ENCODE assay signal across 8 mouse cellular contexts in genomic region chr17:64331898-64332769, GRCm38 (mm10). TPM values are rescaled to one million over a fixed set of nuclear protein-coding genes. Genes with fewer than 3 reads are reported as not detected.
A peak's percentile ranks its signal among the peaks of the same experiment; 100 is the strongest.
DNase-seq lines count a peak whose midpoint lies in the region; ATAC-seq and TF ChIP-seq lines count a peak whose summit lies in the region.

Gene Pja2, minus strand, starts transcription at chr17:64331916.

- 0 out of 2 replicates have a peak, but pooled peaks cover 2% of the 10 kb centered on the region for H3K36me3 ChIP-seq in embryonic facial prominence, embryonic 15.5 days
- no peaks in the 10 kb centered on the region for H3K36me3 ChIP-seq in limb, embryonic 14.5 days (ENCODE audit: control insufficient read depth, insufficient read depth, low read length)
- no peaks in the 10 kb centered on the region for H3K36me3 ChIP-seq in midbrain, postnatal 0 days (ENCODE audit: insufficient read depth, low read length)

- no peaks in the 10 kb centered on the region for H3K4me1 ChIP-seq in bone marrow, adult 2 months (ENCODE audit: control insufficient read depth, insufficient read depth, low read length)
- peaks cover 11% of the 10 kb centered on the region; the same call in 1 of the 2 replicates for H3K4me1 ChIP-seq in embryonic facial prominence, embryonic 15.5 days
- peaks cover 9% of the 10 kb centered on the region for H3K4me1 ChIP-seq in limb, embryonic 14.5 days (ENCODE audit: control insufficient read depth, insufficient read depth, low read length)
- no peaks in the 10 kb centered on the region for H3K4me1 ChIP-seq in midbrain, postnatal 0 days (ENCODE audit: insufficient read depth, low read length)

- peak within 1 kb of the TSS; percentile 70 for H3K4me2 ChIP-seq in embryonic facial prominence, embryonic 15.5 days (replicated peaks)
- H3K4me2 ChIP-seq in limb, embryonic 14.5 days (replicated peaks; ENCODE audit: low read depth, low read length, severe bottlenecking) = peak within 1 kb of the TSS; percentile 77
- peak within 1 kb of the TSS; percentile 55 for H3K4me2 ChIP-seq in midbrain, postnatal 0 days (ENCODE audit: low read depth, low read length, poor library complexity, severe bottlenecking)

- under 1% methylated on average over 60 of the region's 60 CpGs for WGBS in bone marrow, adult 2 months
- WGBS in embryonic facial prominence, embryonic 15.5 days = under 1% methylated on average over 58 of the region's 60 CpGs
- WGBS in limb, embryonic 14.5 days = 1% methylated on average over 40 of the region's 60 CpGs
- under 1% methylated on average over 37 of the region's 60 CpGs for WGBS in midbrain, postnatal 0 days

- ATAC-seq in embryonic facial prominence, embryonic 15.5 days (ENCODE audit: insufficient number of reproducible peaks, low FRiP score, low TSS enrichment, low read depth) = peak; percentile 100
- peak; percentile 100 for ATAC-seq in limb, embryonic 14.5 days (ENCODE audit: low FRiP score, low read depth)
- peak; percentile 100 for ATAC-seq in midbrain, postnatal 0 days (ENCODE audit: low FRiP score)

- peak within 1 kb of the TSS; percentile 94 for H3K4me3 ChIP-seq in bone marrow, adult 2 months (replicated peaks; ENCODE audit: control insufficient read depth, low read depth, low read length)
- H3K4me3 ChIP-seq in embryonic facial prominence, embryonic 15.5 days (replicated peaks) = peak within 1 kb of the TSS; percentile 97
- peak within 1 kb of the TSS; percentile 98 for H3K4me3 ChIP-seq in limb, embryonic 14.5 days (replicated peaks; ENCODE audit: low read length)
- peak within 1 kb of the TSS; percentile 99 for H3K4me3 ChIP-seq in midbrain, postnatal 0 days (ENCODE audit: low read depth, low read length)

- H3K9ac ChIP-seq in embryonic facial prominence, embryonic 15.5 days = peak within 1 kb of the TSS; percentile 97
- peak within 1 kb of the TSS; percentile 95 for H3K9ac ChIP-seq in limb, embryonic 14.5 days (ENCODE audit: low read depth, low read length, severe bottlenecking)
- peak within 1 kb of the TSS; percentile 100 for H3K9ac ChIP-seq in midbrain, postnatal 0 days (replicated peaks; ENCODE audit: low read length, poor library complexity, severe bottlenecking)

- H3K27me3 ChIP-seq in embryonic facial prominence, embryonic 15.5 days = no peaks in the 10 kb centered on the region
- H3K27me3 ChIP-seq in limb, embryonic 14.5 days (ENCODE audit: control insufficient read depth, insufficient read depth, low read length) = no peaks in the 10 kb centered on the region
- no peaks in the 10 kb centered on the region for H3K27me3 ChIP-seq in midbrain, postnatal 0 days (ENCODE audit: insufficient read depth, low read length)

- peak within 1 kb of the TSS; percentile 93 for H3K27ac ChIP-seq in bone marrow, adult 2 months (ENCODE audit: control insufficient read depth, insufficient read depth, low read depth, low read length, poor library complexity)
- H3K27ac ChIP-seq in embryonic facial prominence, embryonic 15.5 days (replicated peaks) = peak within 1 kb of the TSS; percentile 98
- H3K27ac ChIP-seq in limb, embryonic 14.5 days (replicated peaks; ENCODE audit: low read depth, low read length) = peak within 1 kb of the TSS; percentile 98
- peak within 1 kb of the TSS; percentile 99 for H3K27ac ChIP-seq in midbrain, postnatal 0 days (ENCODE audit: low read depth, low read length)

- no peaks in the 10 kb centered on the region for H3K9me3 ChIP-seq in embryonic facial prominence, embryonic 15.5 days (replicated peaks)
- no peaks in the 10 kb centered on the region for H3K9me3 ChIP-seq in limb, embryonic 14.5 days (ENCODE audit: control insufficient read depth, low read length)
- H3K9me3 ChIP-seq in midbrain, postnatal 0 days (ENCODE audit: low read length) = no peaks in the 10 kb centered on the region

- TF ChIP-seq CTCF in bone marrow, adult 2 months (IDR thresholded peaks at IDR 0.05; ENCODE audit: control insufficient read depth, insufficient read depth, low read length) = no peak
- no peak; the same call in 1 of the 2 replicates for TF ChIP-seq CTCF in midbrain, postnatal 0 days (IDR thresholded peaks at IDR 0.05)

- TF ChIP-seq POLR2A in bone marrow, adult 2 months (IDR thresholded peaks at IDR 0.05; ENCODE audit: borderline replicate concordance, control insufficient read depth, low read depth, low read length) = peak; percentile 68; the same call in 1 of the 2 replicates
- TF ChIP-seq POLR2A in limb, embryonic 14.5 days (IDR thresholded peaks at IDR 0.05; ENCODE audit: borderline replicate concordance, extremely low read depth, insufficient read depth, insufficient read length) = peak; percentile 93; the same call in 1 of the 2 replicates

- DNase-seq in 416B (ENCODE audit: low read depth) = peak; percentile 100
- peak; percentile 99 for DNase-seq in heart, adult 8-10 months (ENCODE audit: low spot score)
- DNase-seq in kidney, adult 9 months = peak; percentile 99
- peak; percentile 99 for DNase-seq in limb, embryonic 14.5 days (ENCODE audit: low spot score)
- DNase-seq in midbrain, postnatal 0 days (ENCODE audit: low spot score) = peak; percentile 100
- DNase-seq in spleen, postnatal 14 days (ENCODE audit: low spot score in 2 of 2) = peak; percentile 95

RNA-seq across cellular contexts. Expression of gene Pja2, which starts in this region (rescaled TPM):
- 8.1 and 11.8 TPM in 2 replicates for polyA plus RNA-seq in bone marrow, adult 2 months (2011; ENCODE audit: insufficient read depth, insufficient read length, low replicate concordance, missing spikeins)
- polyA plus RNA-seq in embryonic facial prominence, embryonic 15.5 days (2015; fragmentation: Nextera tagmentation; extraction: Ambion mirVana) = 67.1 and 71.4 TPM in 2 replicates
- total RNA-seq in heart, adult 8-10 months (2022) = 100 to 1,000 TPM; 111 to 122 (median 117) TPM
- 47.9 and 48.5 TPM in 2 replicates for polyA plus RNA-seq in limb, embryonic 14.5 days (2012; rRNA removed)
- 82.3 and 87.9 TPM in 2 replicates for polyA plus RNA-seq in limb, embryonic 14.5 days (2014; fragmentation: Nextera tagmentation; extraction: Ambion mirVana)
- 189 and 231 TPM in 2 replicates for total RNA-seq in midbrain, postnatal 0 days (2014; rRNA removed)
- 215 and 219 TPM in 2 replicates for polyA plus RNA-seq in midbrain, postnatal 0 days (2015; fragmentation: Nextera tagmentation; extraction: Ambion mirVana)

Comparison
In these comparisons a context has a peak if more than half of its experiments do, and no peak if none do; other contexts are left out.
1. Peak in every context shown above with its lines: DNase-seq, ATAC-seq, H3K4me3 ChIP-seq and H3K27ac ChIP-seq.